Mouse (Mus musculus): ENCODE measurements around the gene Rrn3.

The Rrn3 gene

GRCm38 (mm10) chr16:13848310-13848709 lies 67.8 kb downstream of the Rrn3 start:
- no peak for DNase-seq (ENCODE audit: low spot score in 2 of 2)

- no peak for DNase-seq (ENCODE audit: low spot score in 2 of 2)
Measured at GRCm38 (mm10) chr16:13851446-13851845, 70.9 kb downstream of the Rrn3 start.

- DNase-seq (ENCODE audit: low spot score in 2 of 2), result no peak
Measured at GRCm38 (mm10) chr16:13853886-13854285, 73.4 kb downstream of the Rrn3 start.
